Mouse (Mus musculus) CH12.LX (cell line): ENCODE results near the gene Apobec4. TPM values are rescaled to one million over a fixed set of nuclear protein-coding genes. Genes with fewer than 3 reads are reported as not detected.

Source experiments
- DNase-seq: peaks from one replicate; pipeline ENCODE4 v3.0.0-alpha.2; 2013; ENCODE audit errors: extremely low read depth
- H3K27ac ChIP-seq: 2 replicates; pipeline ENCODE4 v1.5.1; 2012; ENCODE audit warnings: low read depth, mild to moderate bottlenecking, control low read depth, moderate library complexity; ENCODE audit not compliant: insufficient read depth
- H3K27me3 ChIP-seq: replicated peaks from 2 replicates; pipeline ENCODE3; 2012; ENCODE audit warnings: inconsistent platforms
- H3K36me3 ChIP-seq, 2 experiments: replicated peaks in 1 of 2; 2 replicates each; pipeline versions ENCODE3 to v1.6.1; 2012; ENCODE audit warnings: inconsistent platforms in 1 of 2, low read length in 1 of 2, mild to moderate bottlenecking in 1 of 2, mixed read lengths in 1 of 2, moderate library complexity in 1 of 2; ENCODE audit not compliant: control insufficient read depth in 1 of 2, insufficient read depth in 1 of 2
- H3K4me1 ChIP-seq, 2 experiments: 2 replicates each; pipeline ENCODE4 v1.6.1; 2012; ENCODE audit warnings: inconsistent platforms in 1 of 2, moderate library complexity in 1 of 2; ENCODE audit not compliant: insufficient read depth in 2 of 2, control insufficient read depth in 1 of 2
- H3K4me2 ChIP-seq: 2 replicates; pipeline ENCODE4 v1.6.1; 2012; ENCODE audit warnings: low read depth, mild to moderate bottlenecking, control low read depth; ENCODE audit not compliant: poor library complexity, insufficient read depth, severe bottlenecking
- H3K4me3 ChIP-seq, 3 experiments: fragments of 150-350 bp in 1 of 3; sonication (generic) in 1 of 3; replicated peaks in 1 of 3; 2 replicates each; pipeline versions ENCODE3 to v1.5.1; 2011 to 2012; ENCODE audit warnings: low read depth in 2 of 3, low read length in 2 of 3, mild to moderate bottlenecking in 2 of 3, moderate library complexity in 2 of 3, control low read depth in 1 of 3, improper control_type of control experiment in 1 of 3, inconsistent platforms in 1 of 3, mixed read lengths in 1 of 3; ENCODE audit not compliant: poor library complexity in 1 of 3
- H3K79me2 ChIP-seq: replicated peaks from 2 replicates; pipeline ENCODE4 v1.6.1; 2012; ENCODE audit warnings: mild to moderate bottlenecking, moderate library complexity; ENCODE audit not compliant: control insufficient read depth, poor library complexity, insufficient read depth, severe bottlenecking; ENCODE audit errors: extremely low read depth
- H3K9ac ChIP-seq: 2 replicates; pipeline ENCODE4 v1.6.1; 2012; ENCODE audit warnings: low read depth, mild to moderate bottlenecking, control low read depth, moderate library complexity; ENCODE audit not compliant: insufficient read depth
- H3K9me3 ChIP-seq: replicated peaks from 2 replicates; pipeline ENCODE3; 2012; ENCODE audit warnings: low read length, inconsistent platforms, mixed read lengths
- BHLHE40 ChIP-seq: IDR thresholded peaks from 2 replicates; pipeline ENCODE4 v1.6.1; 2011; ENCODE audit warnings: mild to moderate bottlenecking, low read depth, low read length, improper control_type of control experiment
- CHD1 ChIP-seq: IDR thresholded peaks from 2 replicates; pipeline ENCODE4 v1.6.1; 2012; ENCODE audit warnings: low read depth, low read length, improper control_type of control experiment, inconsistent platforms
- CHD2 ChIP-seq: IDR thresholded peaks from 2 replicates; pipeline ENCODE4 v1.6.1; 2011; ENCODE audit warnings: low read length, improper control_type of control experiment
- CTCF ChIP-seq, 2 experiments: IDR thresholded peaks in 1 of 2; conservative IDR thresholded peaks in 1 of 2; 2 replicates each; pipeline ENCODE4 v1.5.1; 2011 to 2012; ENCODE audit warnings: low read depth in 2 of 2, low read length in 2 of 2, improper control_type of control experiment in 1 of 2, inconsistent platforms in 1 of 2, mild to moderate bottlenecking in 1 of 2, moderate library complexity in 1 of 2
- E2F4 ChIP-seq: IDR thresholded peaks from 2 replicates; pipeline ENCODE4 v1.6.1; 2011; ENCODE audit warnings: low read depth, low read length, improper control_type of control experiment; ENCODE audit not compliant: insufficient replicate concordance
- ELF1 ChIP-seq: IDR thresholded peaks from 2 replicates; pipeline ENCODE4 v1.6.1; 2014; ENCODE audit warnings: low read depth, mild to moderate bottlenecking, inconsistent platforms, low read length, improper control_type of control experiment
- EP300 ChIP-seq: IDR thresholded peaks from 2 replicates; pipeline ENCODE4 v1.6.1; 2011; ENCODE audit warnings: low read length, improper control_type of control experiment
- ETS1 ChIP-seq: conservative IDR thresholded peaks from 2 replicates; pipeline ENCODE4 v1.6.1; 2012; ENCODE audit warnings: low read depth, mild to moderate bottlenecking, inconsistent platforms, low read length, improper control_type of control experiment, moderate library complexity
- GABPA ChIP-seq: IDR thresholded peaks from 2 replicates; pipeline ENCODE4 v1.6.1; 2012; ENCODE audit warnings: low read depth, low read length, improper control_type of control experiment, inconsistent platforms; ENCODE audit not compliant: insufficient replicate concordance
- HCFC1 ChIP-seq: IDR thresholded peaks from 2 replicates; pipeline ENCODE4 v1.6.1; 2012; ENCODE audit warnings: low read depth, mild to moderate bottlenecking, inconsistent platforms, low read length, improper control_type of control experiment
- IRF4 ChIP-seq: IDR thresholded peaks from 2 replicates; pipeline ENCODE4 v1.6.1; 2014; ENCODE audit warnings: low read depth, mild to moderate bottlenecking, inconsistent platforms, low read length, improper control_type of control experiment
- JUND ChIP-seq: conservative IDR thresholded peaks from 2 replicates; pipeline ENCODE4 v1.6.1; 2011; ENCODE audit warnings: low read depth, low read length, improper control_type of control experiment
- MAFK ChIP-seq: IDR thresholded peaks from 2 replicates; pipeline ENCODE4 v1.6.1; 2011; ENCODE audit warnings: low read length, improper control_type of control experiment; ENCODE audit not compliant: insufficient replicate concordance
- MAX ChIP-seq: IDR thresholded peaks from 2 replicates; pipeline ENCODE4 v1.6.1; 2011; ENCODE audit warnings: low read length, improper control_type of control experiment
- MAZ ChIP-seq: IDR thresholded peaks from 2 replicates; pipeline ENCODE4 v1.6.1; 2012; ENCODE audit warnings: low read depth, mild to moderate bottlenecking, inconsistent platforms, low read length, improper control_type of control experiment, moderate library complexity
- MEF2A ChIP-seq: IDR thresholded peaks from 2 replicates; pipeline ENCODE4 v1.6.1; 2014; ENCODE audit warnings: low read depth, mild to moderate bottlenecking, inconsistent platforms, low read length, improper control_type of control experiment, borderline replicate concordance
- MYC ChIP-seq: IDR thresholded peaks from 2 replicates; pipeline ENCODE4 v1.6.1; 2011; ENCODE audit warnings: low read depth, mild to moderate bottlenecking, improper control_type of control experiment, low read length
- NRF1 ChIP-seq: IDR thresholded peaks from 2 replicates; pipeline ENCODE4 v1.6.1; 2014; ENCODE audit warnings: low read depth, mild to moderate bottlenecking, inconsistent platforms, low read length, improper control_type of control experiment, moderate library complexity
- PAX5 ChIP-seq: IDR thresholded peaks from 2 replicates; pipeline ENCODE4 v1.6.1; 2012; ENCODE audit warnings: low read length, inconsistent platforms, mixed read lengths
- POLR2AphosphoS2 ChIP-seq: IDR thresholded peaks from 2 replicates; pipeline ENCODE4 v1.6.1; 2011; ENCODE audit warnings: low read depth, low read length, improper control_type of control experiment
- RAD21 ChIP-seq: IDR thresholded peaks from 2 replicates; pipeline ENCODE4 v1.6.1; 2011; ENCODE audit warnings: low read depth, mild to moderate bottlenecking, low read length, improper control_type of control experiment, moderate library complexity
- SMC3 ChIP-seq: IDR thresholded peaks from 2 replicates; pipeline ENCODE4 v1.6.1; 2011; ENCODE audit warnings: low read depth, low read length, improper control_type of control experiment
- TBP ChIP-seq: conservative IDR thresholded peaks from 2 replicates; pipeline ENCODE4 v1.6.1; 2011; ENCODE audit warnings: low read depth, low read length, improper control_type of control experiment
- dilution Hi-C: fragments of 300-500 bp; cut with MboI; formaldehyde crosslinking; loops from 2 replicates; pipeline ENCODE4 v1.14.3; 2020; ENCODE audit warnings: low sequenced_read_pairs; ENCODE audit not compliant: extremely low pct_unique_long_range_greater_than_20kb, extremely low pct_ligation_motif_present
- in situ Hi-C: fragments of 300-500 bp; cut with MboI; formaldehyde crosslinking; loops from 3 replicates; pipeline ENCODE4 v1.14.3; 2019; ENCODE audit warnings: low sequenced_read_pairs, low pct_ligation_motif_present, low pct_unique_long_range_greater_than_20kb, mixed read lengths
- polyA plus RNA-seq: library from polyadenylated mRNA; unstranded; fragments of >175 nt; gene quantifications from 2 replicates; pipeline ENCODE4 v1.2.1, GENCODE M21; 2012; ENCODE audit warnings: low read depth; ENCODE audit not compliant: insufficient read length
- total RNA-seq, 2 experiments: library from RNA; depleted of rRNA; stranded (reverse); fragments of 300-350 nt in 1 of 2; fragments of >200 nt in 1 of 2; gene quantifications; 2 replicates each; pipeline ENCODE4 v1.2.3; 2012 to 2014

Apobec4 gene
- total RNA-seq (2012; rRNA removed): not detected in 2 replicates
- not detected in 2 replicates for total RNA-seq (2014; rRNA removed)
- polyA plus RNA-seq: not detected in 2 replicates

GRCm38 (mm10) chr1:152750312-152750965, at the start of gene Apobec4:
Gene Apobec4 (plus strand): TSS chr1:152750551.
- Histone ChIP-seq H3K79me2 (no peaks in the 10 kb centered on the region), H3K4me2 (no peak within 1 kb of the TSS), H3K36me3 (no peaks in the 10 kb centered on the region), H3K27me3 (no peaks in the 10 kb centered on the region), H3K4me1 (peaks cover 3 to 14% of the 10 kb centered on the region in 2 experiments; a peak in 3 of 4 replicates), H3K4me3 (no peak within 1 kb of the TSS), H3K9ac (no peak within 1 kb of the TSS), H3K27ac (no peak within 1 kb of the TSS), H3K9me3 (no peaks in the 10 kb centered on the region)
- TF ChIP-seq PAX5 (no peak), MYC (no peak), BHLHE40 (no peak), JUND (no peak), ELF1 (no peak), HCFC1 (no peak), MAX (no peak), NRF1 (no peak), CHD1 (no peak), SMC3 (no peak), TBP (no peak), MAZ (no peak), MEF2A (no peak), POLR2AphosphoS2 (no peak), CHD2 (no peak), MAFK (no peak), RAD21 (no peak), E2F4 (no peak), IRF4 (no peak), ETS1 (no peak)
- dilution Hi-C loops: no loop called here
- in situ Hi-C loops: no loop called here
- DNase-seq: no peak

- Histone ChIP-seq H3K27ac (no peak overlapping the region), H3K27me3 (no peaks in the 10 kb centered on the region), H3K9me3 (no peaks in the 10 kb centered on the region), H3K4me2 (no peak overlapping the region), H3K4me1 (no peaks in the 10 kb centered on the region), H3K79me2 (no peaks in the 10 kb centered on the region), H3K36me3 (no peaks in the 10 kb centered on the region), H3K9ac (no peak overlapping the region), H3K4me3 (no peak overlapping the region)
- no peak for DNase-seq
- TF ChIP-seq GABPA (no peak), CTCF (conservative IDR thresholded peaks at IDR 0.05 in 1 of 2, IDR thresholded peaks at IDR 0.05 in 1 of 2; ENCODE audit: low read depth in 2 of 2, low read length in 2 of 2) (no peak), EP300 (no peak), HCFC1 (no peak), ELF1 (no peak), NRF1 (no peak)
- in situ Hi-C loops (no loop called here), dilution Hi-C loops (no loop called here)
Measured at GRCm38 (mm10) chr1:152701066-152701465, 49.3 kb upstream of the Apobec4 start.
